In the genomic region with DNA sequence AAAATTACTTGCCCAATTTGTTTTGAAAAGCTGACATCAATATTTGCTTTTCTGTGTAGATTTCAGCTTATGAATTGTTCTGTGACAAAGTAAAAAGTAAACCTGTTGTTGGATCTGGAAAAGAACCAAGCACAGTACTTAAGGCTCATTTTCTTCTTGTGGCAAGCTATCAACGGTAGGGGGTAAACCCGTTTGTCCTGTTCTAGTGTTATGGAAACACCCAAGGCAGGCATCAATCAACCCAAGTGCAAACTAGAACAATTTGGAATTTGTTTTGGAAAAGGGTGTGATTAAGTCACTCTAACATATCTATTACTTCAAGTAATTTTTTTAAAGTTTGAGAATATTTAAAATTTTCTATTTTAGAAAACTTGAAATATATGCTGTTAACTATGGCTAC, we compare ENCODE assay signal across 21 mouse cellular contexts. TPM values are rescaled to one million over a fixed set of nuclear protein-coding genes. Genes with fewer than 3 reads are reported as not detected.
DNase-seq lines count a peak whose midpoint lies in the region; ATAC-seq and TF ChIP-seq lines count a peak whose summit lies in the region.
"Had no signal": no experiment of that assay in that cellular context is flagged by ENCODE, and none has a peak within 500 bp of the region (broad histone marks: within the 10 kb centered on the region; RNA-seq: fewer than 3 reads in every experiment).

No protein-coding gene starts in this region.

- H3K36me3 ChIP-seq in kidney, adult 2 months (ENCODE audit: control insufficient read depth, insufficient read depth, low read length) = no peaks in the 10 kb centered on the region
- no peaks in the 10 kb centered on the region for H3K36me3 ChIP-seq in liver, adult 2 months (ENCODE audit: control insufficient read depth, insufficient read depth, low read length)
- no peaks in the 10 kb centered on the region for H3K36me3 ChIP-seq in liver, embryonic 12.5 days
- H3K36me3 ChIP-seq: embryonic facial prominence, embryonic 15.5 days; forebrain, embryonic 15.5 days; hindbrain, embryonic 10.5 days had no signal

- peak; percentile 54 for DNase-seq in kidney, adult 2 months
- DNase-seq in kidney, postnatal 4 days = no peak
- DNase-seq in liver, adult 2 months (ENCODE audit: extremely low read depth, low read depth, low spot score) = no peak
- DNase-seq in lung, postnatal 36 days = peak; percentile 70
- no peak for DNase-seq in lung, postnatal 10 days
- peak; percentile 81 for DNase-seq in gonadal fat pad, adult 2 months (ENCODE audit: low read depth)
- DNase-seq in layer of hippocampus, adult 18-20 months (ENCODE audit: low spot score in 2 of 2) = no peak
- DNase-seq: adrenal gland, postnatal 14 days; cerebellum, adult 11-12 months; cerebellum, adult 9-10 months; cerebellum, postnatal 25 days; gastrocnemius, postnatal 36 days; heart, adult 18-20 months had no signal

- H3K9ac ChIP-seq in liver, adult 2 months (ENCODE audit: low read depth, low read length) = no peak overlapping the region
- H3K9ac ChIP-seq in liver, embryonic 12.5 days = no peak overlapping the region
- H3K9ac ChIP-seq: embryonic facial prominence, embryonic 15.5 days; forebrain, embryonic 15.5 days; hindbrain, embryonic 14.5 days had no signal

- no peaks in the 10 kb centered on the region for H3K27me3 ChIP-seq in kidney, adult 2 months (replicated peaks; ENCODE audit: control insufficient read depth, insufficient read depth, low read length)
- no peaks in the 10 kb centered on the region for H3K27me3 ChIP-seq in liver, adult 2 months (ENCODE audit: control insufficient read depth, insufficient read depth, low read length)
- H3K27me3 ChIP-seq in liver, embryonic 12.5 days (replicated peaks) = peaks cover 4% of the 10 kb centered on the region; the same call in 1 of the 2 replicates
- H3K27me3 ChIP-seq: embryonic facial prominence, embryonic 15.5 days; forebrain, embryonic 15.5 days had no signal

- no peak for TF ChIP-seq CTCF in kidney, adult 2 months (conservative IDR thresholded peaks at IDR 0.05; ENCODE audit: insufficient read depth, insufficient read length, low read depth, low read length)
- TF ChIP-seq CTCF in liver, adult 2 months (IDR thresholded peaks at IDR 0.05; ENCODE audit: low read depth, low read length) = no peak

- peaks cover 20% of the 10 kb centered on the region for H3K4me1 ChIP-seq in kidney, adult 2 months (ENCODE audit: control insufficient read depth, insufficient read depth, low read length)
- H3K4me1 ChIP-seq in liver, adult 2 months (ENCODE audit: control insufficient read depth, insufficient read depth, low read length) = peaks cover 12% of the 10 kb centered on the region
- H3K4me1 ChIP-seq in liver, embryonic 12.5 days = peaks cover 7% of the 10 kb centered on the region; the same call in 1 of the 2 replicates
- H3K4me1 ChIP-seq: embryonic facial prominence, embryonic 15.5 days had no signal

- no peaks in the 10 kb centered on the region for H3K9me3 ChIP-seq in liver, embryonic 12.5 days (replicated peaks)
- H3K9me3 ChIP-seq: embryonic facial prominence, embryonic 15.5 days; forebrain, embryonic 15.5 days; hindbrain, embryonic 10.5 days had no signal

- ATAC-seq in liver, embryonic 12.5 days = no peak
- ATAC-seq: activated CD4-positive, CD25-positive, alpha-beta regulatory T cell, adult 4 months; forebrain, embryonic 15.5 days had no signal

- H3K4me3 ChIP-seq in kidney, adult 2 months (ENCODE audit: insufficient read depth, low read depth, low read length) = no peak overlapping the region
- H3K4me3 ChIP-seq in liver, adult 2 months (ENCODE audit: insufficient read depth, low read depth, low read length) = no peak overlapping the region
- no peak overlapping the region for H3K4me3 ChIP-seq in liver, embryonic 12.5 days
- H3K4me3 ChIP-seq: embryonic facial prominence, embryonic 15.5 days; erythroblast, embryonic 14.5 days; forebrain, embryonic 15.5 days; hindbrain, embryonic 10.5 days had no signal

- H3K79me2 ChIP-seq in liver, adult 2 months (ENCODE audit: control insufficient read depth, insufficient read depth, low read length) = peaks cover 9% of the 10 kb centered on the region; the same call in 1 of the 2 replicates

- peak overlapping the region; percentile 71 for H3K27ac ChIP-seq in kidney, adult 2 months (ENCODE audit: insufficient read depth, low read depth, low read length)
- H3K27ac ChIP-seq in liver, adult 2 months (replicated peaks; ENCODE audit: insufficient read depth, low read depth, low read length) = peak overlapping the region; percentile 67
- no peak overlapping the region for H3K27ac ChIP-seq in liver, embryonic 12.5 days
- H3K27ac ChIP-seq: forebrain, embryonic 15.5 days; hindbrain, embryonic 10.5 days; hindbrain, embryonic 14.5 days had no signal

- WGBS in kidney, adult 2 months = 35% methylated on average over 2 of the region's 2 CpGs
- WGBS in liver, adult 2 months = 25% methylated on average over 2 of the region's 2 CpGs
- WGBS in liver, embryonic 12.5 days (ENCODE audit: insufficient replicate concordance) = 68% methylated on average over 2 of the region's 2 CpGs

- TF ChIP-seq POLR2A in kidney, adult 2 months (IDR thresholded peaks at IDR 0.05; ENCODE audit: low read depth, low read length) = no peak
- no peak for TF ChIP-seq POLR2A in liver, adult 2 months (IDR thresholded peaks at IDR 0.05; ENCODE audit: extremely low read depth, insufficient read depth, low read length)

- no peak overlapping the region for H3K4me2 ChIP-seq in liver, embryonic 12.5 days
- H3K4me2 ChIP-seq: embryonic facial prominence, embryonic 15.5 days; forebrain, embryonic 15.5 days; heart, embryonic 11.5 days; hindbrain, embryonic 14.5 days had no signal

RNA-seq across cellular contexts. Expression of a gene that starts 3.3 kb away (rescaled TPM):
- polyA plus RNA-seq in kidney, adult 2 months (2012; rRNA removed) = 11.8 and 13.3 TPM in 2 replicates
- 37.4 and 39.7 TPM in 2 replicates for total RNA-seq in liver, adult 2 months (2014; rRNA removed)
- polyA plus RNA-seq in liver, adult 2 months (2012; rRNA removed) = 5.6 TPM in 2 replicates
- polyA plus RNA-seq in liver, embryonic 12.5 days (2016; fragmentation: Nextera tagmentation; extraction: Ambion mirVana) = 9.5 and 9.8 TPM in 2 replicates
- 20.3 and 23.2 TPM in 2 replicates for polyA plus RNA-seq in gonadal fat pad, adult 2 months (2012; rRNA removed)
- 10 to 100 TPM; 24.4 to 27.3 TPM for total RNA-seq in layer of hippocampus, adult 18-20 months (2021)

Comparison
In these comparisons a context has a peak if more than half of its experiments do, and no peak if none do; other contexts are left out.
1. DNase-seq: peak in kidney, adult 2 months (single experiment), lung, postnatal 36 days (single experiment) and gonadal fat pad, adult 2 months (single experiment); none in kidney, postnatal 4 days (0 of 2), liver, adult 2 months (single experiment), lung, postnatal 10 days (single experiment) and layer of hippocampus, adult 18-20 months (0 of 2).